Mouse (Mus musculus): ENCODE results near the gene Taok3. TPM values are rescaled to one million over a fixed set of nuclear protein-coding genes. Genes with fewer than 3 reads are reported as not detected.
"Not testable (repeated sequence)": the region's sequence is repeated elsewhere in the genome, so short reads cannot be mapped to it uniquely, and the experiment has no call there.

The Taok3 gene
- polyA plus RNA-seq, 1 experiment from 2014 or later: 35.2 TPM

- DNase-seq (ENCODE audit: low read depth, low spot score): no peak
- no peaks in the 10 kb centered on the region for H3K27me3 ChIP-seq
- POLR2A ChIA-PET: interaction anchor here (0.6 to 1.1 kb wide), 3 partner anchors 46 to 167 kb away, joined by 3 read pairs; no protein-coding TSS in a partner anchor
- in situ Hi-C loops (cut with MboI; ENCODE audit: low pct_unique_long_range_greater_than_20kb): loop anchor here (10.0 to 25.0 kb wide), 2 partner anchors 171 to 849 kb away; partner anchors contain the start of gene Suds3
- no peak for ATAC-seq
- CTCF ChIA-PET: interaction anchor here (1.7 to 11.2 kb wide), 2 partner anchors 19 to 167 kb away, joined by 4 to 101 read pairs; no protein-coding TSS in a partner anchor
- TF ChIP-seq CTCF (IDR thresholded peaks at IDR 0.05): no peak
These were observed 166.4 kb downstream of the Taok3 start for GRCm38 (mm10) chr5:117286286-117286685.

GRCm38 (mm10) chr5:117286831-117287822 is 167.2 kb downstream of the Taok3 start, which contains the start of gene Pebp1:
Gene Pebp1 (minus strand): TSS chr5:117287625.
- ChIA-PET POLR2A (interaction anchor here (0.6 to 1.1 kb wide), 4 partner anchors 47 to 1305 kb away, joined by 3 to 4 read pairs (median 3); no protein-coding TSS in a partner anchor), CTCF (interaction anchor here (1.0 to 11.2 kb wide), 4 partner anchors 18 to 182 kb away, joined by 3 to 101 read pairs (median 4); partner anchors contain the start of gene Suds3)
- peak; percentile 77 for DNase-seq (ENCODE audit: low read depth, low spot score)
- H3K27me3 ChIP-seq: no peaks in the 10 kb centered on the region
- in situ Hi-C loops (cut with MboI; ENCODE audit: low pct_unique_long_range_greater_than_20kb): loop anchor here (10.0 to 25.0 kb wide), 2 partner anchors 172 to 850 kb away; partner anchors contain the start of gene Suds3
- TF ChIP-seq CTCF (IDR thresholded peaks at IDR 0.05): no peak
- peak; percentile 97 for ATAC-seq

- in situ Hi-C loops (cut with MboI; ENCODE audit: low pct_unique_long_range_greater_than_20kb): loop anchor here (10.0 to 25.0 kb wide), 2 partner anchors 175 to 852 kb away; partner anchors contain the start of gene Suds3
- DNase-seq (ENCODE audit: low read depth, low spot score): no peak
- CTCF ChIA-PET: interaction anchor here (11.2 kb wide), 1 partner anchor 16 kb away, joined by 101 read pairs; no protein-coding TSS in a partner anchor
- POLR2A ChIA-PET: no interaction called here
- TF ChIP-seq CTCF (IDR thresholded peaks at IDR 0.05): no peak
- H3K27me3 ChIP-seq: no peaks in the 10 kb centered on the region
- no peak for ATAC-seq
These were observed 169.7 kb downstream of the Taok3 start for GRCm38 (mm10) chr5:117289646-117290045.

- ChIA-PET CTCF (interaction anchor here (11.2 kb wide), 1 partner anchor 15 kb away, joined by 101 read pairs; no protein-coding TSS in a partner anchor), POLR2A (no interaction called here)
- in situ Hi-C loops (cut with MboI; ENCODE audit: low pct_unique_long_range_greater_than_20kb): loop anchor here (25.0 kb wide), 1 partner anchor 853 kb away; no protein-coding TSS in a partner anchor
- H3K27me3 ChIP-seq: no peaks in the 10 kb centered on the region
- TF ChIP-seq CTCF (IDR thresholded peaks at IDR 0.05): peak; percentile 70
- ATAC-seq: no peak
- no peak for DNase-seq (ENCODE audit: low read depth, low spot score)
These were observed 170.2 kb downstream of the Taok3 start for GRCm38 (mm10) chr5:117290081-117290480.

GRCm38 (mm10) chr5:117291312-117291711 is 171.4 kb downstream of the Taok3 start:
- DNase-seq (ENCODE audit: low read depth, low spot score) (no peak), ATAC-seq (no peak)
- in situ Hi-C loops (cut with MboI; ENCODE audit: low pct_unique_long_range_greater_than_20kb): loop anchor here (25.0 kb wide), 1 partner anchor 854 kb away; no protein-coding TSS in a partner anchor
- TF ChIP-seq CTCF (IDR thresholded peaks at IDR 0.05): peak; percentile 47
- no peaks in the 10 kb centered on the region for H3K27me3 ChIP-seq
- POLR2A ChIA-PET: interaction anchor here (0.6 kb wide), 1 partner anchor 172 kb away, joined by 4 read pairs; no protein-coding TSS in a partner anchor
- CTCF ChIA-PET: interaction anchor here (1.4 to 11.2 kb wide), 2 partner anchors 14 to 195 kb away, joined by 3 to 101 read pairs; no protein-coding TSS in a partner anchor

- in situ Hi-C loops (cut with MboI; ENCODE audit: low pct_unique_long_range_greater_than_20kb): loop anchor here (25.0 kb wide), 1 partner anchor 855 kb away; no protein-coding TSS in a partner anchor
- no peak for DNase-seq (ENCODE audit: low read depth, low spot score)
- TF ChIP-seq CTCF (IDR thresholded peaks at IDR 0.05): no peak
- no peak for ATAC-seq
- ChIA-PET CTCF (interaction anchor here (11.2 kb wide), 1 partner anchor 13 kb away, joined by 101 read pairs; no protein-coding TSS in a partner anchor), POLR2A (no interaction called here)
- no peaks in the 10 kb centered on the region for H3K27me3 ChIP-seq
These were observed 172.6 kb downstream of the Taok3 start for GRCm38 (mm10) chr5:117292547-117292946.

GRCm38 (mm10) chr5:117293776-117294175 is 173.8 kb downstream of the Taok3 start:
- in situ Hi-C loops (cut with MboI; ENCODE audit: low pct_unique_long_range_greater_than_20kb): loop anchor here (25.0 kb wide), 1 partner anchor 856 kb away; no protein-coding TSS in a partner anchor
- not testable (repeated sequence) for DNase-seq (ENCODE audit: low read depth, low spot score)

GRCm38 (mm10) chr5:117295011-117295410 is 175.1 kb downstream of the Taok3 start:
- in situ Hi-C loops (cut with MboI; ENCODE audit: low pct_unique_long_range_greater_than_20kb): loop anchor here (25.0 kb wide), 1 partner anchor 858 kb away; no protein-coding TSS in a partner anchor
- no peaks in the 10 kb centered on the region for H3K27me3 ChIP-seq
- DNase-seq (ENCODE audit: low read depth, low spot score): no peak
- POLR2A ChIA-PET: interaction anchor here (0.6 to 0.7 kb wide), 2 partner anchors 64 to 91 kb away, joined by 3 to 4 read pairs; no protein-coding TSS in a partner anchor
- no peak for ATAC-seq
- no peak for TF ChIP-seq CTCF (IDR thresholded peaks at IDR 0.05)
- CTCF ChIA-PET: interaction anchor here (1.1 to 11.2 kb wide), 2 partner anchors 10 to 15 kb away, joined by 3 to 101 read pairs; no protein-coding TSS in a partner anchor

More at GRCm38 (mm10) chr5:117293776-117294175, 173.8 kb downstream of the Taok3 start:
- H3K27me3 ChIP-seq, ATAC-seq, POLR2A ChIA-PET: not testable (repeated sequence)
- CTCF ChIA-PET: interaction anchor here (1.1 to 11.2 kb wide), 2 partner anchors 11 to 14 kb away, joined by 3 to 101 read pairs; no protein-coding TSS in a partner anchor

GRCm38 (mm10) chr5:117302899-117303298 is 183.0 kb downstream of the Taok3 start:
- TF ChIP-seq CTCF (IDR thresholded peaks at IDR 0.05): no peak
- in situ Hi-C loops (cut with MboI; ENCODE audit: low pct_unique_long_range_greater_than_20kb): no loop called here
- ATAC-seq: no peak
- no peaks in the 10 kb centered on the region for H3K27me3 ChIP-seq
- ChIA-PET POLR2A (no interaction called here), CTCF (interaction anchor here (6.1 kb wide), 1 partner anchor 14 kb away, joined by 101 read pairs; the partner anchor contains the start of gene Pebp1)
- no peak for DNase-seq (ENCODE audit: low read depth, low spot score)

Measured in Patski (cell line).